Mouse (Mus musculus): ENCODE measurements at regions not wholly inside any gene's neighbourhood (a gene's known extent, or its start where the extent isn't known, plus 50 kb on each side); places are given as distances from the start of the nearest gene placed in this dataset.
A peak's percentile ranks its signal among the peaks of the same experiment; 100 is the strongest.

DNA sequence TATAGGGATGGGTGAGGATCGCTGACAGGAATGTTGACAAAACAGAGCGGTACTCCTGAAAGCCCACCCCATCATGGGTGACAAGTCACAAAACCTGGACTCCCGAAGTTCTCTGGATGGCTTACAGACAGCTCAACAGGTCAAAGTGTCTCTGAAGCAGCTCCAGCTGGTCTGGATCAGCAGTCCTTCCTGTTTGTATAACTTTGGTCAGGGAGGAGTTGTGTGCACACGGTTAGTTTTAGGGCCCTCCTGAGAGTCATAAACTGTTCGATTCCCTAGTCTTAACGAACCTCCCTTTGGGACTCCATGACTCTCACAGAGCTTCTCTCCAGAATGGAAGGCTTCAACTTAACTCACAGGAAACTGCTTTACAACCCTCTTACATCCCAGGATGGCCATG is 89.4 kb upstream of the Fstl4 start:
- peak; percentile 19 for DNase-seq (ENCODE audit: low read depth, low spot score)
- 15% methylated on average over 6 of the region's 6 CpGs for WGBS

DNA sequence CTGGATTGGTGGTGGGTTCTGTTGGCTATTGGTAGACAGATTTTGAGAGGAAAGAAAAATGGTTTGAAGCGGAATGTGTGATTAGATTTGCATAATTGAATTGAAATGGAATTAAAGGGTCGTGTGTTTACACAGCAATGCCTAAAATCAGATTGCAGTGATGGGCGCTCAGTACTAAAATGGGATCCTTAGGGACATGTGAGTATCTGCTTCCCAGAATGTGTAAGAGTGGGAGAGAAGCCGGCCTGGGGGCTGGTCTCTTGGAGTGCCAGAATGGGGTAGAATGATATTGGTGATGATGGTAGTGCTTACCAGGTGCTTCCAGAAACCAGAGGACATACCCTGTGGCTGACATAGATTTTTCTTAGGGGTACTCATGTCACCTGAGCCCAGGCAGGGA is 86.2 kb upstream of the Fstl4 start:
- DNase-seq (ENCODE audit: low read depth, low spot score), result no peak
- WGBS, result 83% methylated on average over 4 of the region's 4 CpGs

DNA sequence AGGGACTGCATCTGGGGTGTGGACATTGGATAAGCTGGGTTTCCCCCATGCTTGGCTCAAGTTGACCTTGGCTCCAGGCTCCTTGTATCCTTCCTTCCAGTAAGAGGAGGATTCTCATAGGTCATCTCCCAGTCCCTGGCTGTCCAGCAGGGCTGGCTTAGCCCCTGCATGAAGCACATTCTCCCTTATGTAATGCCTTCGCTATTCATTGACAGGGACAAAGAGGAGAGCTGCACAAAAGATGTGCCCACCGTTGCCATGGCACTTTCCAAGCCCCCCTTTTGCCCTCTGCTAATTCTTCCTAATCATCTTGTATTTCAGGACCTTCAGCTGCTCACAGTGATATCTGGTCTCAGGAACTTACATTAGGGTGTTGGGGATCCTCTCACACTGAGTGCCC is 79.0 kb upstream of the Fstl4 start:
- WGBS, result 82% methylated on average over 2 of the region's 2 CpGs
- no peak for DNase-seq (ENCODE audit: low read depth, low spot score)

DNA sequence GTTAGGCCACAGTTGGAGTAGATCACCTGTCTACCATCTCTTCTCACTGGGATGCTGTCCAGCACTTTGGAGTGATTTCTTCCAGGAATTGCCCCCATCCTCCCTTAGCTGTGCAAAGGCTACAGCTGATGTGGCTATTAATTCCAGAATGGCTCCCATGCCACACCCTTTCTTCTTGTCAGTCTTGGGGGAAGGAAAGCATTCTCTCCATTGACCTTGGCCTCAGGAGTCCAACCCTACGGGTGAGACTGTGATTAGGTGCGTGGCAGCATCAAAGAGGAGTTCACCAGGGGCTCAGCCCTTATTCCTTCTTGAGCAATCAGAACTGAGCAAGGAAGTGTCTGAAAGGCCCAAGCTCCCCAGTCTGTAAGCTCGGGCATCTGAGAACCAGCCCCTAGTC is 71.7 kb upstream of the Fstl4 start:
- DNase-seq (ENCODE audit: low read depth, low spot score), result no peak
- 50% methylated on average over 3 of the region's 3 CpGs for WGBS

DNA sequence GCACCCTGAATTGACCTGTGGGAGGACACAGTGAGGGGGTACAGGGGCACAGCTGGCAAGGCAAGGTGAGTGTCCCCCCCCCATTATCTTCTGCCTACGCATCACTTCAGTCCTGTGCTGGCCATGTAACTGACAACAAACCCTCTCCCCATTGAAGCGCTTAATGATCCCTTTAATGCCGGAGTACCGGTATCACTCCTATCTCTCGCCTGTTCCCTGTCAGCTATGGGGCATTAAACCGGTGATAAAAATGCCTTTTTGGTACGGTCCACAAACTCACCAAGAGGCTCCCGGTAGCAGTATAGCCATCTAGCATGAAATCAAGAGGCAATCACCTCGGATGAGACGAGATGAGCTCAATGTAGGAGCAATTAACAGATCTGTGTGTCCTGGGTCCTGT is 62.8 kb upstream of the Fstl4 start:
- WGBS, result 54% methylated on average over 10 of the region's 10 CpGs

DNA sequence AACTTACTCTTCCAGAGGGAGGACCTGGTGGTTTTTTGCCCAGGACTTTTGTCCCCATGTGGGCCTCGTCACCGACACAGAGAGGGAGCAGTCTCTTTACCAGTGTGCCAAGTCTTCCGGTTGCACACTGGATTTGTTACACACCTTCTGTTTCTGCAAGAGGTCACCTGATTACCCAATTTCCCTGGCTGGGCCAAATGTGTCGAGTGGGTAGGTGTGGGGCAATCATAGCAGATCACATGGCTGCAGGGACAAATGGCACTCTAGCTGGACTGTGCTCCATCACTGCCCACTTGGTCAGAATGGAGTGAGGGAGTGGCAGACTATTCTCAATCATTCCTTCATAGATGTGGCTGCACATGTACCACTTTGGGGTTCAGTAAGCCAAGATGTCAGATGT is 61.0 kb upstream of the Fstl4 start:
- 64% methylated on average over 4 of the region's 4 CpGs for WGBS
- DNase-seq (ENCODE audit: low read depth, low spot score), result no peak

More for the DNA sequence above, 62.8 kb upstream of the Fstl4 start:
- DNase-seq (ENCODE audit: low read depth, low spot score), result no peak

Data from large intestine, adult 2 months (tissue).